Mouse (Mus musculus): ENCODE measurements around the gene Tppp3. TPM values are rescaled to one million over a fixed set of nuclear protein-coding genes. Genes with fewer than 3 reads are reported as not detected.

Tppp3 gene
- polyA plus RNA-seq, 1 experiment = 60.5 TPM

DNA sequence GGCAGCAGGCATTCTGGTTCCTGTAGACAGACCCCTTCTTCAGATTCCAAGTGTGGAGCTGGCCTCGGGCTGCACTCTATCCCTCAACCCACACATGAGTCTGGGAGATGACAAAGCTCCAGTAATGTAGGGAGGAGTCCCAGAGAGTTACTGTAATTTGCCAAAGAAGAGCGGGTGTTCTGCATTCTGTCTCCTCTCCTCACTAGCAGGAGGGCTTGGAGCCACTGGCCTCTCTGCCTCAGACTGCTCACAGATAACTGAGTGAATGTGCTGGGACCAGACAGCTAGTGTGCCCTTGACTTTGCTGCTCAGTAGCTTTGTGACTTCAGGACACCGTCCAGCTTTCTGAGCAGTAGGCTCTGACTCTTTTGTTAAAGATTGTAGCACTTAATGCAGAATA is 6.5 kb upstream of the Tppp3 start:
- Histone ChIP-seq H3K36me3 (ENCODE audit: control insufficient read depth, insufficient read depth, low read length) (no peaks in the 10 kb centered on the region), H3K4me1 (ENCODE audit: control insufficient read depth, insufficient read depth, insufficient read length, low read length) (peaks cover 14% of the 10 kb centered on the region), H3K27ac (ENCODE audit: insufficient read depth, low read depth, low read length) (no peak overlapping the region), H3K4me3 (ENCODE audit: low read depth, low read length) (no peak overlapping the region), H3K27me3 (ENCODE audit: control insufficient read depth, insufficient read depth, low read length) (no peaks in the 10 kb centered on the region)
- TF ChIP-seq CTCF (IDR thresholded peaks at IDR 0.05; ENCODE audit: extremely low read depth, insufficient read length, insufficient replicate concordance, low read depth, low read length) = no peak
- TF ChIP-seq POLR2A (IDR thresholded peaks at IDR 0.05; ENCODE audit: low read depth, low read length) = no peak
- WGBS = 90% methylated on average over 3 of the region's 3 CpGs

DNA sequence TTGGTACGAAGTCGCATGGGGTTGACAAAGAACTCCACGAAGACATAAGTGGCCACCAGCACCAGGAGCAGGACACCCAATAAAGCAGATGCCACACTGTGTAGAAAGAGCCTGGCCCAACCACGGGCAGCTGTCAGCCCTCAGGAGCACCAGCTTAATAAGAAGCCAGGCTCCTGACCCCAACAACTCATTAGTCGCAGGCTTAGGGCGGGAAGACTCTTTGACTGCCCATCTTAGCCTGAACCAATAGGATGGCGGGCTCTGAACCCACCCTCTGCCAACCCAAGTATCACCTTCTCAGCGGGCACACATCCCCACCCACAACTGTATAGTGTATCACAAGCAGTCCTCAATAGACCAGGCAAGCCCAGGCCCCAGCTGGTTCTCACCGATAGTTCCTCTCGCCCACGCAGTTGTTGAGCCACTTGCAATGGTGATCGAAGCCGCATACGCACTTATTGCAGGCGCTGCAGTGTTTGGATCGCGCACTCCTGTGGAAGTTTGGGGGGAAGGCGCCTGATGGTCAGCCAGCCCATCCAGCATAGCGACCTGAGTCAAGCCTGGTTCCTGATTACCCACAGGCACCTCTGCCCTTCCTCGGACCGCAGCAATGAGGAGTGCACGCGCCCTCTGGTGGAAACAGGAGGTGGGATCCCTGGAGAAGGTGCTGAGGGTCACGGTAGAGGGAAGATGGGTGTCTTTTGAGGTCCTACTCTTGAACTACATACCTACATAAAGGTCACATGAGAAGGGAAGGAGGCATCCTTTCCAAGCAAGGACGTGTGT is 5.5 kb upstream of the Tppp3 start:
- WGBS = 58% methylated on average over 25 of the region's 25 CpGs
- H3K27ac ChIP-seq (ENCODE audit: insufficient read depth, low read depth, low read length) = no peak overlapping the region
- H3K36me3 ChIP-seq (ENCODE audit: control insufficient read depth, insufficient read depth, low read length) = no peaks in the 10 kb centered on the region
- H3K4me1 ChIP-seq (ENCODE audit: control insufficient read depth, insufficient read depth, insufficient read length, low read length) = peaks cover 14% of the 10 kb centered on the region
- no peak overlapping the region for H3K4me3 ChIP-seq (ENCODE audit: low read depth, low read length)
- TF ChIP-seq CTCF (IDR thresholded peaks at IDR 0.05; ENCODE audit: extremely low read depth, insufficient read length, insufficient replicate concordance, low read depth, low read length) = peak; percentile 75; the same call in 1 of the 2 replicates
- 0 out of 2 replicates have a peak, but pooled peaks have one; percentile 15 for TF ChIP-seq POLR2A (IDR thresholded peaks at IDR 0.05; ENCODE audit: low read depth, low read length)
- H3K27me3 ChIP-seq (ENCODE audit: control insufficient read depth, insufficient read depth, low read length) = no peaks in the 10 kb centered on the region

DNA sequence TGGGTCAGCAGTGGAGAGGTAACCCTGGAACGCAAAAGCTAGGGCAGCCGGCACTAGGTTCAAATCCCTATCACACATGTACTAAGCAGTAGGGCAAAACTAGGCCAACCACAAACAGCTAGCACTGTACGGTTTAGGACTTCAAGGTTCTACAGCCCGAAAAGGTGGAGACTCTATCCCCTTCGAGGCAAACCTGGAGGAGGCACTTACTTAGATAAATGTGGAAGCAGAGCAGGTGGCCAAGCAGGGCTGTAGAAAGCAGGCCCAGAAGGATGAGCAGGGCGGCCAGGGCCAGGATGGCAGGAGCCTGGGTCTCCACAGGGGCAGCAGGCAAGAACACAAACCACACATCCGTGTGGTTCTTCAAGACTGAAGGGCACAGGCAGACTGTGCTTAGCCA is 4.8 kb upstream of the Tppp3 start:
- WGBS = 96% methylated on average over 7 of the region's 7 CpGs
- Histone ChIP-seq H3K27me3 (ENCODE audit: control insufficient read depth, insufficient read depth, low read length) (no peaks in the 10 kb centered on the region), H3K36me3 (ENCODE audit: control insufficient read depth, insufficient read depth, low read length) (no peaks in the 10 kb centered on the region), H3K4me1 (ENCODE audit: control insufficient read depth, insufficient read depth, insufficient read length, low read length) (peaks cover 17% of the 10 kb centered on the region), H3K27ac (ENCODE audit: insufficient read depth, low read depth, low read length) (no peak overlapping the region), H3K4me3 (ENCODE audit: low read depth, low read length) (no peak overlapping the region)
- TF ChIP-seq POLR2A (IDR thresholded peaks at IDR 0.05; ENCODE audit: low read depth, low read length) = no peak
- TF ChIP-seq CTCF (IDR thresholded peaks at IDR 0.05; ENCODE audit: extremely low read depth, insufficient read length, insufficient replicate concordance, low read depth, low read length) = no peak

DNA sequence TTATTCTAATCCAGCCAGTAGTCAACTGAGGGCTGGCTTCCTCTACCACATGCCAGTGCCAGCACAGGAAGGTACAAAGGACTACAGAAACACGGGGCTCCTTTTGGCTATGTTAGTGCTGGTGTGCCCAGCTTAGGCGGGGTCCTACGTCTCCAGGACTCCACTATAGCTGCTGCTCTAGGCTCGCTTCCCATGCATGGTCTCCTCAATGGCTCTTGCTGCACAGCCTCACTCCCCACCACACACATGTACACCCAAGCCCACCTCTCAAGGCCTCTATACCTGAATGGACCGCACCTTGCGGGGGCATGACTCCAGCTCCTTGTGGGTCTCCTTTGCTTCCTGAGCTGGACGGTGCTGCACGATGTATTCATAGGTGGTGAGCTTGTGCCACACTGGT is 4.4 kb upstream of the Tppp3 start:
- H3K27ac ChIP-seq (ENCODE audit: insufficient read depth, low read depth, low read length) = no peak overlapping the region
- no peaks in the 10 kb centered on the region for H3K27me3 ChIP-seq (ENCODE audit: control insufficient read depth, insufficient read depth, low read length)
- TF ChIP-seq CTCF (IDR thresholded peaks at IDR 0.05; ENCODE audit: extremely low read depth, insufficient read length, insufficient replicate concordance, low read depth, low read length) = no peak
- TF ChIP-seq POLR2A (IDR thresholded peaks at IDR 0.05; ENCODE audit: low read depth, low read length) = no peak
- H3K4me3 ChIP-seq (ENCODE audit: low read depth, low read length) = no peak overlapping the region
- H3K4me1 ChIP-seq (ENCODE audit: control insufficient read depth, insufficient read depth, insufficient read length, low read length) = peaks cover 22% of the 10 kb centered on the region
- H3K36me3 ChIP-seq (ENCODE audit: control insufficient read depth, insufficient read depth, low read length) = no peaks in the 10 kb centered on the region
- WGBS = 89% methylated on average over 8 of the region's 8 CpGs

DNA sequence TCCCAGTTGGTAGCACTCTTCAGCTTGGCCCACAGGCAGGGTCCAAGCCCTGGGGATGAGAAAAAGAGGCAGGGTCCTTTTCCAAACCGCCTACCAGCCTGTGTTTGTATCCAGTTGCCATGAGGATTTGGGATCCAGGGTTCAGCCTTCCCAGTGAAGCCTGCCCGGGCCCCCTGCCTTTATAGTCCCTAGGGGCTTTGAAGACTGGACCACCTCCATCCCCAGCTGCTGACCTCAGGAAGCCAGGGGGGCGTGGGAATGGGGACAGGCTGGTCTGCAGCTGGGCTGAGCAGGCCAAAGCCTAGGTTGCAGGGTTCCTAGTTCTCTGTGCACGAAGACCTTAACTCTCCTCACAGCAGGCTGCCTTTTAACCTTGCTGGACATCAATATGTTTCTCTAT is 3.9 kb upstream of the Tppp3 start:
- no peaks in the 10 kb centered on the region for H3K36me3 ChIP-seq (ENCODE audit: control insufficient read depth, insufficient read depth, low read length)
- H3K4me3 ChIP-seq (ENCODE audit: low read depth, low read length) = no peak overlapping the region
- no peaks in the 10 kb centered on the region for H3K27me3 ChIP-seq (ENCODE audit: control insufficient read depth, insufficient read depth, low read length)
- peaks cover 24% of the 10 kb centered on the region for H3K4me1 ChIP-seq (ENCODE audit: control insufficient read depth, insufficient read depth, insufficient read length, low read length)
- TF ChIP-seq CTCF (IDR thresholded peaks at IDR 0.05; ENCODE audit: extremely low read depth, insufficient read length, insufficient replicate concordance, low read depth, low read length) = no peak
- no peak for TF ChIP-seq POLR2A (IDR thresholded peaks at IDR 0.05; ENCODE audit: low read depth, low read length)
- 85% methylated on average over 4 of the region's 4 CpGs for WGBS
- H3K27ac ChIP-seq (ENCODE audit: insufficient read depth, low read depth, low read length) = peak overlapping the region; percentile 26

DNA sequence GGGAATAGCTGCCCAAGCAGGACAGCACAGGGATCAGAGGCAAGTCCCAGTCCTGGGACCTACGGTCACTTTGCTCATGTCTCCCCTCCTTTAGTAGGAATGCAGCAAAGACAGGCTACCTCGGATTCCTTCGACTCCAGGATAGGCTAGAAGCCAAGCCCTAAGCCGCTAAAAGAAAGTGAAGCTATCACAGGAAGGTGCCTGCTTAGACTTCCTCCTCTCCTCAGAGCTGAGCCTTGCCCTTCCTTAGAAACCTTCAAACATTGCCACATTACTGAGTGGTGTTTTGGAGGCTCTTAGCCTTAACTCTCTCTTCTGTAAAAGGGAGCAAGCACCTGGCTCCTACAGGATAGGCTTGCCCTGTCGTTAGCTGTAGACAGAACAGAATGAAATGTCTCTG is 3.4 kb upstream of the Tppp3 start:
- H3K27ac ChIP-seq (ENCODE audit: insufficient read depth, low read depth, low read length) = peak overlapping the region; percentile 46
- WGBS = 12% methylated on average over 5 of the region's 5 CpGs

DNA sequence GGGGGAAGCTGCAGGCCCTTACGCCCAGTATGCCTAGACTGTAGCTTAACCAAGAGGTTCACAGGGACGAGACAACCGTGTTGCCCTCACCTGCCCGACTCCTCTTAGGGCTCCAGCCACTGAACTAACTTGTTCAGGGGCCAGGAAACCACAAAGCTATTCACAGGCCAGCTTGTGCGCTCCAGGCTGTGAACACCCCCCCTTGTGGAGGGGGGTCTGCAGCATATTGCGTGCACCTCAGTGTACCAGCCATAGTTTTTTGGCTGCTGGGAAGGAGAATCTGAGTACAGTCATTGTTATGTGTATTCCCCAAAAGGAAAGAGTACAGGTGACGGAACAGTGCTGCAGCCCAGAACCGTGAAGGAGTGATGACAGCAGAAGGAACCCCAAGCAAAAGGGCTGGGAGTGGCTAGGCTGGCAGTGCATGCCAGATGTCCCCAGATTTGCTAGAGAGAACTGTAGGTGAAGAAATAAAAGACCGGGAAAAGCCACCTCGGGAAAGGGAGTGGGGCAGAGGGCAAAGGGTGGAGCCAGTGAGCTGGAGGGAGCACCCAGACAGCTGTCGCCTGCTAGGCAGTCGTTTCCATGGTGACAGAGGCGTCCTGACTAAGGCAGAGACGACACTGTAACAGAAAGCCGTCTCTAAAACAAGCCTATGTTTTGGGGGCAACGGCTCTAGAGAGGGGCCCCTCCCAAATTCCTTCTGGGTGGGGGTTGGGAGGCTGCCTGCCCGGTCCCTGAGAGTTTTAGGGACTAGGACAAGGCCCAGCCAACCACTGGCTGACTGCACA is 2.7 kb upstream of the Tppp3 start:
- Histone ChIP-seq H3K27ac (ENCODE audit: insufficient read depth, low read depth, low read length) (peak overlapping the region; percentile 46; the same call in 1 of the 2 replicates), H3K36me3 (ENCODE audit: control insufficient read depth, insufficient read depth, low read length) (no peaks in the 10 kb centered on the region)
- 19% methylated on average over 17 of the region's 17 CpGs for WGBS

More for the DNA sequence above, 3.4 kb upstream of the Tppp3 start:
- Histone ChIP-seq H3K27me3 (ENCODE audit: control insufficient read depth, insufficient read depth, low read length) (no peaks in the 10 kb centered on the region), H3K4me3 (ENCODE audit: low read depth, low read length) (peak overlapping the region; percentile 1; the same call in 1 of the 2 replicates), H3K4me1 (ENCODE audit: control insufficient read depth, insufficient read depth, insufficient read length, low read length) (peaks cover 30% of the 10 kb centered on the region), H3K36me3 (ENCODE audit: control insufficient read depth, insufficient read depth, low read length) (no peaks in the 10 kb centered on the region)
- TF ChIP-seq CTCF (IDR thresholded peaks at IDR 0.05; ENCODE audit: extremely low read depth, insufficient read length, insufficient replicate concordance, low read depth, low read length) (no peak), POLR2A (IDR thresholded peaks at IDR 0.05; ENCODE audit: low read depth, low read length) (no peak)

More for the DNA sequence above, 2.7 kb upstream of the Tppp3 start:
- H3K27me3 ChIP-seq (ENCODE audit: control insufficient read depth, insufficient read depth, low read length) = no peaks in the 10 kb centered on the region
- peaks cover 37% of the 10 kb centered on the region for H3K4me1 ChIP-seq (ENCODE audit: control insufficient read depth, insufficient read depth, insufficient read length, low read length)
- TF ChIP-seq CTCF (IDR thresholded peaks at IDR 0.05; ENCODE audit: extremely low read depth, insufficient read length, insufficient replicate concordance, low read depth, low read length) = no peak
- no peak for TF ChIP-seq POLR2A (IDR thresholded peaks at IDR 0.05; ENCODE audit: low read depth, low read length)
- peak overlapping the region; percentile 1; the same call in 1 of the 2 replicates for H3K4me3 ChIP-seq (ENCODE audit: low read depth, low read length)
